Mouse (Mus musculus): Measurements from ENCODE around the gene Lpcat3. TPM values are rescaled to one million over a fixed set of nuclear protein-coding genes. Genes with fewer than 3 reads are reported as not detected.

Gene Lpcat3
- total RNA-seq (2023) = 10 to 100 TPM; 39.7 to 48.9 TPM

GRCm38 (mm10) chr6:124662477-124663423, at the start of gene Lpcat3:
Gene Lpcat3 (plus strand): TSS chr6:124663027.

GRCm38 (mm10) chr6:124635985-124636384, 26.8 kb upstream of the Lpcat3 start, which contains the start of gene C1s2:
Gene C1s2 (minus strand): TSS chr6:124636085.

DNA sequence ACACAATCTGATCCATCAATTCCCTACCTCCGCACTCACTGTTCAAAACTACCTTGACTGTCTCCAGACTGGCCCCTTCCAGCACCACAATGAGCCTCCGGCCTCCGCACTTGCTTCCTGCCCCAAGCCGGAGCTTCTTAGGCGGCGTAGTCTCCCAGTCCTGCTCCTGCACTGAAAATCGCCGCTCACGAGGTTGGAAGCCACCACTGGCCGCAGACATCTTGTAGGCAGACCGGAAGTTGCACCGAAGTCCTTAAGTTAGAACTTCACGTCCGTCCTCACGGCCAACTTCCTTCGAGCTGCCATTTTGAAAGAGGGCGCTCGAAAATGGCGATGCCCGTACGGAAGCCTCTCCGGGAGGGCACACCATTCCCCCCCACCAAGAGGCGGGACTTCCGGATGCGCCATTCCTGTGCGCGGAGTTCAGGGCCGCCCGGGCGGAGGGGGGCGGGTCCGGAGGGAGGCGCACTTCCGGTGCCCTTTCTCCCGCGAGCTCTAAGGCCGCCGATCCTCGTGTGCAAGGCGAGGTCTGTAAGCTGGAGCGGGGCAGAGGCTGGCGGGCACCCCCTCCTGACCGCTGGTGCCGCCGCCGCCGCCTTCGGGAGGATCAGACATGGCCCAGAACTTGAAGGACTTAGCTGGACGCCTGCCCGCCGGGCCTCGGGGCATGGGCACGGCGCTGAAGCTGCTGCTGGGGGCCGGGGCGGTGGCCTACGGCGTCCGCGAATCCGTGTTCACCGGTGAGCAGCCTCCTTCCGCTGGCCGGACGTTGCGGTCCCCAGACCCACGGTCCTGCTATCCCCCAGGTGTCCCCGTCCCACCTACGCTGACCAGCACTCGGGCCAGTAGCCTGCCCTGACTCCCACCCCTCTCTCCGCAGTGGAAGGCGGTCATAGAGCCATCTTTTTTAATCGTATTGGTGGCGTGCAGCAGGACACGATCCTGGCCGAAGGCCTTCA, 49.3 kb downstream of the Lpcat3 start, which contains the start of the genes Emg1 and Phb2:
Emg1 (minus strand) TSS at position 355 of the 959 bp plus-strand sequence.
Phb2 (plus strand) TSS at position 513 of the 959 bp plus-strand sequence.

GRCm38 (mm10) chr6:124738511-124739023, 75.7 kb downstream of the Lpcat3 start, which contains the start of gene Ptpn6:
Gene Ptpn6 (minus strand): TSS chr6:124738714.

GRCm38 (mm10) chr6:124740888-124741761, 78.3 kb downstream of the Lpcat3 start, which contains the start of gene Grcc10:
Gene Grcc10 (minus strand): TSS chr6:124741374.

Other genes starting within 250 kb of the Lpcat3 start
- 10 to 100 TPM; 46.9 to 47.6 TPM for gene Pex5, start 248.0 kb upstream of the Lpcat3 start, total RNA-seq (2023)
- gene Clstn3, start 198.2 kb upstream of the Lpcat3 start, total RNA-seq (2023) = 1 to 10 TPM; 4.2 to 4.7 TPM
- gene C1rl, start 169.9 kb upstream of the Lpcat3 start, total RNA-seq (2023) = 10 to 100 TPM; 44.4 to 46.8 TPM
- gene C1ra, start 150.6 kb upstream of the Lpcat3 start, total RNA-seq (2023) = 1 to 10 TPM; 5.3 TPM
- not detected for gene C1s1, start 120.7 kb upstream of the Lpcat3 start, total RNA-seq (2023)
- gene C1rb, start 92.7 kb upstream of the Lpcat3 start, total RNA-seq (2023) = under 1 TPM; 0.71 to 0.80 TPM
- not detected for gene C1s2, start 26.9 kb upstream of the Lpcat3 start, total RNA-seq (2023)
- 10 to 100 TPM; 49.4 to 59.1 TPM for gene Emg1, start 49.2 kb downstream of the Lpcat3 start, total RNA-seq (2023)
- 100 to 1,000 TPM; 104 to 117 TPM for gene Phb2, start 49.3 kb downstream of the Lpcat3 start, total RNA-seq (2023)
- gene Ptpn6, start 75.7 kb downstream of the Lpcat3 start, total RNA-seq (2023) = 100 to 1,000 TPM; 415 to 423 TPM
- 100 to 1,000 TPM; 118 to 130 TPM for gene Grcc10, start 78.3 kb downstream of the Lpcat3 start, total RNA-seq (2023)
- not detected for gene Gm45234, start 93.0 kb downstream of the Lpcat3 start, total RNA-seq (2023)
- 10 to 100 TPM; 28.0 to 34.6 TPM for gene Atn1, start 93.5 kb downstream of the Lpcat3 start, total RNA-seq (2023)
- not detected for gene Eno2, start 106.6 kb downstream of the Lpcat3 start, total RNA-seq (2023)
- gene Lrrc23, start 116.7 kb downstream of the Lpcat3 start, total RNA-seq (2023) = not detected
- 10 to 100 TPM; 22.1 to 22.7 TPM for gene Spsb2, start 145.6 kb downstream of the Lpcat3 start, total RNA-seq (2023)
- 100 to 1,000 TPM; 120 to 136 TPM for gene Tpi1, start 151.3 kb downstream of the Lpcat3 start, total RNA-seq (2023)
- gene Usp5, start 166.5 kb downstream of the Lpcat3 start, total RNA-seq (2023) = 10 to 100 TPM; 59.3 TPM
- gene Cdca3, start 166.5 kb downstream of the Lpcat3 start, total RNA-seq (2023) = 10 to 100 TPM; 63.3 to 71.4 TPM
- not detected for gene Gnb3, start 177.2 kb downstream of the Lpcat3 start, total RNA-seq (2023)
- under 1 TPM; 0.42 to 0.64 TPM for gene P3h3, start 194.7 kb downstream of the Lpcat3 start, total RNA-seq (2023)
- gene Gpr162, start 201.0 kb downstream of the Lpcat3 start, total RNA-seq (2023) = not detected
- under 1 TPM; 0.20 to 0.29 TPM for gene Cd4, start 225.2 kb downstream of the Lpcat3 start, total RNA-seq (2023)
- gene Lag3, start 248.7 kb downstream of the Lpcat3 start, total RNA-seq (2023) = under 1 TPM; 0.37 to 0.73 TPM